ENCODE assay signal across 15 mouse cellular contexts in the genomic region with DNA sequence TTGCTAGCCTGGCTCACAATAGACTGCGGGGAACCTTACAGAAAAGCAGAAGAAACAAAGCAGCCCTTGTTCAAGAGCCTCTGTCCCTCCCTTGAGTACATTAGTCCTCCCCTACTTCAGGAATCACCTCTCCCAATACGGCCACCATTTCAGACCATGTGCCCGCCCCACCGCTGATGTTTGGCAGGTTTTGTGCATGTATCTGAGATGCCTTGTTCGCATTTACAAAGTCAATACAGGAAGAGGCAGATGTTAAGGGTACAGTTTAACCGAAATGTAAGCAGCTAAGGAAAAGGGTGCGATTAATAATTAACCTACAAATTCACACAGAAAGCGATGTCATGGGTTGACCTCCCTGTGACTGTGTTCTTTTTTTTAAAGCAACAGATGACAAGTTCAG.
DNase-seq lines count a peak whose midpoint lies in the region; ATAC-seq lines count a peak whose summit lies in the region.
"Had no signal": no experiment of that assay in that cellular context is flagged by ENCODE, and none has a peak within 500 bp of the region (broad histone marks: within the 10 kb centered on the region; RNA-seq: fewer than 3 reads in every experiment).

No protein-coding gene starts in this region.

- no peaks in the 10 kb centered on the region for H3K9me3 ChIP-seq in lung, embryonic 15.5 days
- no peaks in the 10 kb centered on the region for H3K9me3 ChIP-seq in kidney, embryonic 16.5 days (ENCODE audit: low read length)
- H3K9me3 ChIP-seq in liver, embryonic 13.5 days (replicated peaks), result no peaks in the 10 kb centered on the region
- no peaks in the 10 kb centered on the region for H3K9me3 ChIP-seq in stomach, embryonic 16.5 days (replicated peaks; ENCODE audit: control insufficient read depth, low read length)
- no peaks in the 10 kb centered on the region for H3K9me3 ChIP-seq in forebrain, embryonic 12.5 days
- H3K9me3 ChIP-seq: limb, embryonic 15.5 days; neural tube, embryonic 12.5 days had no signal

- H3K27me3 ChIP-seq in lung, embryonic 15.5 days, result no peaks in the 10 kb centered on the region
- no peaks in the 10 kb centered on the region for H3K27me3 ChIP-seq in kidney, embryonic 16.5 days (ENCODE audit: insufficient read depth, low read length)
- H3K27me3 ChIP-seq in liver, embryonic 13.5 days, result no peaks in the 10 kb centered on the region
- no peaks in the 10 kb centered on the region for H3K27me3 ChIP-seq in stomach, embryonic 16.5 days (ENCODE audit: control insufficient read depth, insufficient read depth, low read length)
- H3K27me3 ChIP-seq in forebrain, embryonic 12.5 days, result no peaks in the 10 kb centered on the region
- H3K27me3 ChIP-seq: limb, embryonic 15.5 days; neural tube, embryonic 12.5 days had no signal

- no peak for DNase-seq in lung, postnatal 10 days
- no peak for DNase-seq in liver, embryonic 13.5 days
- DNase-seq in cerebellum, adult 11 months, result no peak
- no peak for DNase-seq in embryo, embryonic 10 days (ENCODE audit: low spot score)
- DNase-seq: cerebellum, adult 18-20 months; midbrain, embryonic 14.5 days had no signal

- peak overlapping the region; percentile 74 for H3K27ac ChIP-seq in lung, embryonic 15.5 days
- peak overlapping the region; percentile 89 for H3K27ac ChIP-seq in kidney, embryonic 16.5 days (ENCODE audit: low read length)
- H3K27ac ChIP-seq in liver, embryonic 13.5 days, result peak overlapping the region; percentile 37; the same call in 1 of the 2 replicates
- peak overlapping the region; percentile 75 for H3K27ac ChIP-seq in stomach, embryonic 16.5 days (ENCODE audit: low read length)
- H3K27ac ChIP-seq in forebrain, embryonic 12.5 days, result no peak overlapping the region
- H3K27ac ChIP-seq: hindbrain, postnatal 0 days; limb, embryonic 15.5 days; neural tube, embryonic 12.5 days had no signal

- H3K4me2 ChIP-seq in lung, embryonic 15.5 days, result no peak overlapping the region
- H3K4me2 ChIP-seq in kidney, embryonic 16.5 days (replicated peaks; ENCODE audit: low read depth, low read length), result no peak overlapping the region; the same call in 1 of the 2 replicates
- H3K4me2 ChIP-seq in liver, embryonic 13.5 days, result no peak overlapping the region
- 0 out of 2 replicates have a peak overlapping the region, but pooled peaks have one; percentile 4 for H3K4me2 ChIP-seq in stomach, embryonic 16.5 days (ENCODE audit: low read depth, low read length)
- H3K4me2 ChIP-seq in forebrain, embryonic 12.5 days, result no peak overlapping the region
- H3K4me2 ChIP-seq: limb, embryonic 15.5 days; neural tube, embryonic 12.5 days had no signal

- H3K4me1 ChIP-seq in lung, embryonic 15.5 days, result peaks cover 10% of the 10 kb centered on the region; the same call in 1 of the 2 replicates
- peaks cover 10% of the 10 kb centered on the region for H3K4me1 ChIP-seq in kidney, embryonic 16.5 days (ENCODE audit: insufficient read depth, low read length)
- H3K4me1 ChIP-seq in liver, embryonic 13.5 days (replicated peaks), result no peaks in the 10 kb centered on the region
- no peaks in the 10 kb centered on the region for H3K4me1 ChIP-seq in stomach, embryonic 16.5 days (ENCODE audit: control insufficient read depth, insufficient read depth, low read length)
- no peaks in the 10 kb centered on the region for H3K4me1 ChIP-seq in forebrain, embryonic 12.5 days
- H3K4me1 ChIP-seq: neural tube, embryonic 12.5 days had no signal

- no peak overlapping the region for H3K9ac ChIP-seq in lung, embryonic 15.5 days
- H3K9ac ChIP-seq in kidney, embryonic 16.5 days (replicated peaks; ENCODE audit: low read length), result no peak overlapping the region
- H3K9ac ChIP-seq in liver, embryonic 13.5 days, result no peak overlapping the region
- no peak overlapping the region for H3K9ac ChIP-seq in stomach, embryonic 16.5 days (ENCODE audit: low read length)
- no peak overlapping the region for H3K9ac ChIP-seq in forebrain, embryonic 12.5 days
- H3K9ac ChIP-seq: limb, embryonic 15.5 days; neural tube, embryonic 12.5 days had no signal

- peak; percentile 64; the same call in 1 of the 2 replicates for ATAC-seq in lung, embryonic 15.5 days (ENCODE audit: borderline replicate concordance, extremely low read depth, low FRiP score, low TSS enrichment)
- ATAC-seq in kidney, embryonic 16.5 days (ENCODE audit: low FRiP score, low TSS enrichment), result peak; percentile 78
- ATAC-seq in liver, embryonic 13.5 days (ENCODE audit: low read depth), result peak; percentile 75
- ATAC-seq in stomach, embryonic 16.5 days (ENCODE audit: insufficient read depth, low FRiP score), result peak; percentile 92
- no peak for ATAC-seq in forebrain, embryonic 12.5 days (ENCODE audit: low FRiP score)
- ATAC-seq: hindbrain, postnatal 0 days had no signal

- 57% methylated on average over 8 of the region's 8 CpGs for WGBS in lung, embryonic 15.5 days
- WGBS in kidney, embryonic 16.5 days, result 44% methylated on average over 8 of the region's 8 CpGs
- 63% methylated on average over 8 of the region's 8 CpGs for WGBS in liver, embryonic 13.5 days (ENCODE audit: insufficient replicate concordance)
- WGBS in stomach, embryonic 16.5 days, result 58% methylated on average over 8 of the region's 8 CpGs
- WGBS in forebrain, embryonic 12.5 days, result 80% methylated on average over 8 of the region's 8 CpGs

- H3K4me3 ChIP-seq in lung, embryonic 15.5 days, result no peak overlapping the region
- H3K4me3 ChIP-seq in kidney, embryonic 16.5 days (ENCODE audit: low read length), result no peak overlapping the region
- no peak overlapping the region for H3K4me3 ChIP-seq in liver, embryonic 13.5 days (replicated peaks)
- H3K4me3 ChIP-seq in stomach, embryonic 16.5 days (replicated peaks; ENCODE audit: low read length), result no peak overlapping the region
- H3K4me3 ChIP-seq in forebrain, embryonic 12.5 days (replicated peaks), result no peak overlapping the region
- H3K4me3 ChIP-seq: erythroblast, embryonic 14.5 days; limb, embryonic 15.5 days; neural tube, embryonic 12.5 days had no signal

- no peaks in the 10 kb centered on the region for H3K36me3 ChIP-seq in lung, embryonic 15.5 days
- H3K36me3 ChIP-seq in kidney, embryonic 16.5 days (ENCODE audit: insufficient read depth, low read length), result no peaks in the 10 kb centered on the region
- no peaks in the 10 kb centered on the region for H3K36me3 ChIP-seq in liver, embryonic 13.5 days
- H3K36me3 ChIP-seq in stomach, embryonic 16.5 days (ENCODE audit: control insufficient read depth, insufficient read depth, low read length), result no peaks in the 10 kb centered on the region
- H3K36me3 ChIP-seq in forebrain, embryonic 12.5 days (replicated peaks), result no peaks in the 10 kb centered on the region
- H3K36me3 ChIP-seq: G1E; neural tube, embryonic 12.5 days had no signal
